Mouse (Mus musculus): Measurements from ENCODE around the gene Ptov1.
A peak's percentile ranks its signal among the peaks of the same experiment; 100 is the strongest.

The Ptov1 gene

DNA sequence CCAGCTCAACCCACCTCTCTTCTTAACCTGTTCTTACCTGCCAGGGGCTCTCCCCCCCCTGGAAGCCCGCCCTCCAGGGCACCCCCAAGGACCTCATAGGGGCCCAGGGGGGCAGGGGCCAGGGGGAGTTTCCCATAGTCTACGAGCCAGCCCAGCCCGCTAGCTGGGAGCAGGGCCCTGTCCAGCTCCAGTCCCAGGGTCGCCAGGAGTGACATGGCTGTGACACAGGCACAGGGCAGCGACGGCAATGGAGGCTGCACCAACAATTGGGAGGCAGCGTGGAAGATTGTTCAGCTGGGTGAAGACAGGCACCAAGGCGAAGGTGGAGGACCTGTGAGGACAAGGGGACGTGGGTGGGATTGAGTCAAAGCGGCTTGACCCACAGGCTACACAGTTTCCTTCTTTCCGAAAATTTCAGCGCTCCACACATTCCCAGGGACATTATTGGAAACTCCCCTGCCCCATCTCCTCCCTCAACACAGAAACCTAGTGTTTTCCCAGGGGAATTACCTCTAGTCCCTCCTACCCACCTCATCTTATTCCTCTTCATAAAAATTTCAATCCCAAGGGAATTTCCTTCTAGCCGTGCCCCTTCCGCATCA is 54.5 kb downstream of the Ptov1 start:
- DNase-seq (ENCODE audit: low spot score in 2 of 2), result peak; percentile 17 to 68

DNA sequence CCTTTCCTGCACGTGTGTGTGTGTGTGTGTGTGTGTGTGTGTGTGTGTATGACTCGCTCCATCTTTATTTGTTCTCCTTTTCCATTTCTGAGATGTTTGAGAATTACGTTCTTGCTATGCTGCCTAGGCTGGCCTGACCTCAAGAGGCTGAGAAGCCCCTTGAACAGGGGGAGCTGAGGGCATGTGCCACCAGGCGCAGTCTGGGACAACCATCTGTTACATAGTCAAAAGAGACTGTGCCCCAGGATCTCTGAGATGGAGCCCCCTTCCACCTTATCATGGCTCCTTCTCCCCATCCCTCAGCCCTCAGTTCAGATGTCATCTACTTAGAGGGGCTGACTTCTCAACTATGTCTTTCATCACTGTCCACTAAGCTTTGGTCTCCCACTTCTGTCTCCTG is 55.2 kb downstream of the Ptov1 start:
- peak; percentile 10 to 58 for DNase-seq (ENCODE audit: low spot score in 2 of 2)

DNA sequence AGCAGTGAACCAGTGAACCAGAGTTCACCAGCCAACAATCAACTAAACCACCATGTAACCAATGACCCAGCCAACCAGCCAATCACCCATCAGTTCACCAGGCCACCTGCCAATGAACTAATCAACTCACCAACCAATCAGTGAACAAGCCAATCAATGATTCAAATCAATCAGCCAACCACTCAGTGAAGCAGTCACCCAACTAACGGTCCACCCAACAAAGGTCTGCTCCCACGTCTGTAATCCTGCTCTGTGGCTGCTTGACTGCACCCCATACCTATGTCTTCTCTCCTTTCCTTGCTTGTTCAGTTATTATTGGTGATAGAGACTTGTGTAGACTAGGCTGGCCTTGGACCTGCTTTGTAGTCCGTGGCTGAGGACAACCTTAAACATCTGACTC is 55.6 kb downstream of the Ptov1 start:
- peak; percentile 7 to 47 for DNase-seq (ENCODE audit: low spot score in 2 of 2)

Data from spleen, postnatal 4 days (tissue).